Mouse (Mus musculus): Measurements from ENCODE around the gene Rybp.

GRCm38 (mm10) chr6:100190310-100190709, 97.0 kb downstream of the Rybp start:
- TF ChIP-seq GATA1 (IDR thresholded peaks at IDR 0.05; ENCODE audit: low read length), result no peak
- TF ChIP-seq TAL1 (IDR thresholded peaks at IDR 0.05; ENCODE audit: low read length), result no peak
